Mouse (Mus musculus) ES-Bruce4 (cell line): Measurements from ENCODE around the gene Trim44.

Experiments used
- CTCF ChIP-seq: IDR thresholded peaks from one replicate; pipeline ENCODE4 v1.8.1; 2011; ENCODE audit warnings: low read depth, low read length
- EP300 ChIP-seq: IDR thresholded peaks from 2 replicates; pipeline ENCODE4 v1.6.1; 2011; ENCODE audit warnings: low read depth, low read length; ENCODE audit not compliant: insufficient read depth
- POLR2A ChIP-seq: IDR thresholded peaks from one replicate; pipeline ENCODE4 v1.8.1; 2011; ENCODE audit warnings: low read length; ENCODE audit not compliant: insufficient read depth

- TF ChIP-seq CTCF (no peak), POLR2A (no peak), EP300 (no peak)
Observed at GRCm38 (mm10) chr2:102453447-102453846, 45.8 kb upstream of the Trim44 start.
